Mouse (Mus musculus): ENCODE results near the gene Gatd1. TPM values are rescaled to one million over a fixed set of nuclear protein-coding genes. Genes with fewer than 3 reads are reported as not detected.

Gatd1 gene
- 10 to 100 TPM; 28.9 to 32.7 TPM for total RNA-seq (2023)

GRCm38 (mm10) chr7:141413809-141414584 lies at the start of gene Gatd1:
Gene Gatd1, minus strand, starts transcription at chr7:141414136.

GRCm38 (mm10) chr7:141460391-141461113 lies 46.6 kb upstream of the Gatd1 start, which contains the start of gene Cracr2b:
Gene Cracr2b, plus strand, starts transcription at chr7:141461094.

GRCm38 (mm10) chr7:141454967-141455551 lies 41.1 kb upstream of the Gatd1 start, which contains the start of gene Pnpla2:
Gene Pnpla2, plus strand, starts transcription at chr7:141455198.

GRCm38 (mm10) chr7:141447110-141447991 lies 33.4 kb upstream of the Gatd1 start, which contains the start of gene Rplp2:
Gene Rplp2, plus strand, starts transcription at chr7:141447370.

GRCm38 (mm10) chr7:141443828-141444237 lies 29.9 kb upstream of the Gatd1 start, which contains the start of gene Pidd1:
Gene Pidd1, minus strand, starts transcription at chr7:141444025.

GRCm38 (mm10) chr7:141437178-141438120 lies 23.5 kb upstream of the Gatd1 start, which contains the start of gene Slc25a22:
Gene Slc25a22, minus strand, starts transcription at chr7:141437892.

GRCm38 (mm10) chr7:141429310-141429709 lies 15.4 kb upstream of the Gatd1 start, which contains the start of gene Cend1:
Gene Cend1, minus strand, starts transcription at chr7:141429491.

GRCm38 (mm10) chr7:141391625-141392551 lies 22.0 kb downstream of the Gatd1 start, which contains the start of gene Taldo1:
Gene Taldo1, plus strand, starts transcription at chr7:141392199.

Other genes starting within 250 kb of the Gatd1 start
- 100 to 1,000 TPM; 144 to 160 TPM for gene Rnh1, start 241.3 kb downstream of the Gatd1 start, total RNA-seq (2023)
- gene Hras, start 220.1 kb downstream of the Gatd1 start, total RNA-seq (2023): 10 to 100 TPM; 24.5 to 27.3 TPM
- 1 to 10 TPM; 5.6 to 6.2 TPM for gene Lrrc56, start 220.0 kb downstream of the Gatd1 start, total RNA-seq (2023)
- gene Lmntd2, start 200.1 kb downstream of the Gatd1 start, total RNA-seq (2023): not detected
- gene Rassf7, start 198.3 kb downstream of the Gatd1 start, total RNA-seq (2023): 1 to 10 TPM; 1.8 to 2.8 TPM
- gene Phrf1, start 185.4 kb downstream of the Gatd1 start, total RNA-seq (2023): 100 to 1,000 TPM; 109 to 116 TPM
- 100 to 1,000 TPM; 105 to 145 TPM for gene Irf7, start 147.7 kb downstream of the Gatd1 start, total RNA-seq (2023)
- not detected for gene Cdhr5, start 137.3 kb downstream of the Gatd1 start, total RNA-seq (2023)
- gene Sct, start 135.0 kb downstream of the Gatd1 start, total RNA-seq (2023): not detected
- gene Drd4, start 122.1 kb downstream of the Gatd1 start, total RNA-seq (2023): not detected
- gene Deaf1, start 86.4 kb downstream of the Gatd1 start, total RNA-seq (2023): 10 to 100 TPM; 30.2 to 30.5 TPM
- 1 to 10 TPM; 5.4 to 7.1 TPM for gene Tmem80, start 86.4 kb downstream of the Gatd1 start, total RNA-seq (2023)
- not detected for gene Eps8l2, start 75.3 kb downstream of the Gatd1 start, total RNA-seq (2023)
- 100 to 1,000 TPM; 469 to 488 TPM for gene Taldo1, start 21.9 kb downstream of the Gatd1 start, total RNA-seq (2023)
- not detected for gene Cend1, start 15.4 kb upstream of the Gatd1 start, total RNA-seq (2023)
- gene Slc25a22, start 23.8 kb upstream of the Gatd1 start, total RNA-seq (2023): 10 to 100 TPM; 34.3 to 35.9 TPM
- gene Pidd1, start 29.9 kb upstream of the Gatd1 start, total RNA-seq (2023): 1 to 10 TPM; 2.6 to 3.8 TPM
- 1,000 to 10,000 TPM; 1,146 to 1,432 TPM for gene Rplp2, start 33.2 kb upstream of the Gatd1 start, total RNA-seq (2023)
- 100 to 1,000 TPM; 126 to 136 TPM for gene Pnpla2, start 41.1 kb upstream of the Gatd1 start, total RNA-seq (2023)
- 10 to 100 TPM; 15.0 to 17.3 TPM for gene Cracr2b, start 47.0 kb upstream of the Gatd1 start, total RNA-seq (2023)
- 10 to 100 TPM; 17.8 to 21.7 TPM for gene Cd151, start 53.3 kb upstream of the Gatd1 start, total RNA-seq (2023)
- 10 to 100 TPM; 16.3 to 17.3 TPM for gene Polr2l, start 61.0 kb upstream of the Gatd1 start, total RNA-seq (2023)
- 10 to 100 TPM; 34.5 to 39.3 TPM for gene Tspan4, start 61.1 kb upstream of the Gatd1 start, total RNA-seq (2023)
- 10 to 100 TPM; 31.4 to 38.5 TPM for gene Chid1, start 125.7 kb upstream of the Gatd1 start, total RNA-seq (2023)
- 100 to 1,000 TPM; 129 to 148 TPM for gene Ap2a2, start 148.0 kb upstream of the Gatd1 start, total RNA-seq (2023)
- not detected for gene Muc6, start 241.2 kb upstream of the Gatd1 start, total RNA-seq (2023)